Mouse (Mus musculus): ENCODE data around the gene Gjb3.

DNA sequence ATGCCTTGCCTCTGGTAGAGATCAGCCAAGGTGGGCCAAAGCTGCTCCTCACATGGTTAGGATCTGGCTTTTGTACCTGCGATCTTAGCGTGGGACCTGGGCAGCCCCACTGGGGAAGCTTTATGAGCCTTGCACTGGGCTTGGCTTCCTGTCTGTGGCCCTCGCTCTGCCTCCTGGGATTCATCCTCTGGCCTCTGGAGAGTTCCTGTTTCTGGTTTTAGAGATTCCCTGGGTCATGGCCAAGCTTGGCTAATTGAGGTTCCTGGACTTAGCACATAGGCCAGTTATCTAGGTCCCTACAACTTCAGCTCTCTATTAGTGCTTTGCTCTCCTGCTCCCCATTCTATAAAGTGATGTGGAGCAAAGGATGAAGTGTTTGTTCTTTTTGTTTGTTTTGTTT lies 26.8 kb downstream of the Gjb3 start:
- TF ChIP-seq CTCF (IDR thresholded peaks at IDR 0.05; ENCODE audit: control insufficient read depth, insufficient read depth, insufficient replicate concordance, low read depth, low read length) = no peak
- no peak for TF ChIP-seq POLR2A (IDR thresholded peaks at IDR 0.05; ENCODE audit: control insufficient read depth, low read depth, low read length)
